Mouse (Mus musculus) spleen, adult 2 months (tissue): Measurements from ENCODE around the gene Tspo2. TPM values are rescaled to one million over a fixed set of nuclear protein-coding genes. Genes with fewer than 3 reads are reported as not detected.

Experiments
- DNase-seq, 2 experiments: peaks; one replicate each; pipeline versions ENCODE4 v3.0.0 to v3.0.0-alpha.2; 2012 to 2021; ENCODE audit warnings: low spot score in 2 of 2, low read depth in 1 of 2
- H3K27ac ChIP-seq: fragments of 200-500 bp; 2 replicates; pipeline ENCODE4 v1.5.1; 2012; ENCODE audit warnings: low read length, inconsistent platforms; ENCODE audit not compliant: insufficient read depth
- H3K27me3 ChIP-seq: fragments of 200-500 bp; 2 replicates; pipeline ENCODE4 v1.6.1; 2012; ENCODE audit warnings: mild to moderate bottlenecking, moderate library complexity, low read length, inconsistent platforms; ENCODE audit not compliant: control insufficient read depth, insufficient read depth
- H3K36me3 ChIP-seq: fragments of 200-500 bp; 2 replicates; pipeline ENCODE4 v1.6.1; 2012; ENCODE audit warnings: mild to moderate bottlenecking, low read length, inconsistent platforms; ENCODE audit not compliant: control insufficient read depth, insufficient read depth
- H3K4me1 ChIP-seq: fragments of 200-500 bp; 2 replicates; pipeline ENCODE4 v1.6.1; 2011; ENCODE audit warnings: inconsistent platforms; ENCODE audit not compliant: control insufficient read depth, insufficient read depth, insufficient read length
- H3K4me3 ChIP-seq: fragments of 200-500 bp; 2 replicates; pipeline ENCODE4 v1.5.1; 2011; ENCODE audit warnings: mild to moderate bottlenecking, inconsistent platforms; ENCODE audit not compliant: insufficient read depth, insufficient read length; ENCODE audit errors: extremely low read depth
- CTCF ChIP-seq: fragments of 200-500 bp; IDR thresholded peaks from 2 replicates; pipeline ENCODE4 v1.5.1; 2011; ENCODE audit warnings: mild to moderate bottlenecking, inconsistent platforms; ENCODE audit not compliant: insufficient read depth, insufficient read length, insufficient replicate concordance; ENCODE audit errors: extremely low read depth
- POLR2A ChIP-seq: fragments of 200-500 bp; IDR thresholded peaks from 2 replicates; pipeline ENCODE4 v1.6.1; 2011; ENCODE audit warnings: low read depth, low read length, inconsistent platforms
- whole genome bisulfite sequencing: fragments of 180-500 bp; shearing (Covaris S2); methylation state at CpG from one replicate; pipeline ENCODE4 v1.1.7; 2018; 5-methylcytosine and 5-hydroxymethylcytosine counted together
- polyA plus RNA-seq: library from polyadenylated mRNA; depleted of rRNA; stranded (reverse); fragments of >200 nt; gene quantifications from 2 replicates; pipeline ENCODE4 v1.2.3, GENCODE M21; 2012; rRNA removed

Tspo2 gene
- polyA plus RNA-seq, 1 experiment: 121 TPM

- peaks cover 17% of the 10 kb centered on the region for H3K36me3 ChIP-seq
- H3K27me3 ChIP-seq: no peaks in the 10 kb centered on the region
- WGBS: 96% methylated on average over 3 of the region's 3 CpGs
- H3K4me1 ChIP-seq: peaks cover 9% of the 10 kb centered on the region
- TF ChIP-seq CTCF (no peak), POLR2A (no peak)
- no peak overlapping the region for H3K4me3 ChIP-seq
- DNase-seq: no peak
- H3K27ac ChIP-seq: no peak overlapping the region
Observed at GRCm38 (mm10) chr17:48402751-48403150, 48.6 kb downstream of the Tspo2 start.

GRCm38 (mm10) chr17:48401710-48402109 lies 49.6 kb downstream of the Tspo2 start:
- Histone ChIP-seq H3K27ac (no peak overlapping the region), H3K4me1 (peaks cover 3% of the 10 kb centered on the region), H3K4me3 (no peak overlapping the region), H3K27me3 (no peaks in the 10 kb centered on the region), H3K36me3 (peaks cover 19% of the 10 kb centered on the region)
- TF ChIP-seq CTCF (no peak), POLR2A (no peak)
- WGBS: 56% methylated on average over 4 of the region's 4 CpGs
- DNase-seq: no peak

Other genes with a start within 250 kb of the Tspo2 start
- 0.68 and 0.77 TPM in 2 replicates for gene Trem1, start 218.8 kb downstream of the Tspo2 start, polyA plus RNA-seq
- gene Trem3, start 203.7 kb downstream of the Tspo2 start, polyA plus RNA-seq: 1.8 and 2.2 TPM in 2 replicates
- 50.3 and 50.6 TPM in 2 replicates for gene Treml4, start 187.2 kb downstream of the Tspo2 start, polyA plus RNA-seq
- gene Treml2, start 152.0 kb downstream of the Tspo2 start, polyA plus RNA-seq: 56.4 and 66.7 TPM in 2 replicates
- 9.1 and 11.5 TPM in 2 replicates for gene B430306N03Rik, start 135.4 kb downstream of the Tspo2 start, polyA plus RNA-seq
- 1.0 and 2.5 TPM in 2 replicates for gene Trem2, start 105.1 kb downstream of the Tspo2 start, polyA plus RNA-seq
- gene Treml1, start 91.6 kb downstream of the Tspo2 start, polyA plus RNA-seq: 38.3 and 39.8 TPM in 2 replicates
- 80.3 and 93.1 TPM in 2 replicates for gene Nfya, start 41.6 kb downstream of the Tspo2 start, polyA plus RNA-seq
- gene Oard1, start 41.5 kb downstream of the Tspo2 start, polyA plus RNA-seq: 6.6 and 7.7 TPM in 2 replicates
- 0.29 and 0.42 TPM in 2 replicates for gene Apobec2, start 18.6 kb downstream of the Tspo2 start, polyA plus RNA-seq
- 8.5 and 10.6 TPM in 2 replicates for gene Unc5cl, start 3.4 kb upstream of the Tspo2 start, polyA plus RNA-seq